Mouse (Mus musculus): Measurements from ENCODE around the gene Ppat.
A peak's percentile ranks its signal among the peaks of the same experiment; 100 is the strongest.
"Not testable (repeated sequence)": the region's sequence is repeated elsewhere in the genome, so short reads cannot be mapped to it uniquely, and the experiment has no call there.

Ppat gene

GRCm38 (mm10) chr5:76941975-76942374 is 9.4 kb downstream of the Ppat start:
- TF ChIP-seq CTCF (conservative IDR thresholded peaks at IDR 0.05; ENCODE audit: low read length) (no peak), POU5F1 (IDR thresholded peaks at IDR 0.05; ENCODE audit: borderline replicate concordance, low read length) (no peak), NANOG (IDR thresholded peaks at IDR 0.05; ENCODE audit: borderline replicate concordance, low read length) (no peak)
- Histone ChIP-seq H3K4me3 (replicated peaks; ENCODE audit: low read length) (no peak overlapping the region), H3K4me1 (replicated peaks; ENCODE audit: low read depth, low read length) (peaks cover 67% of the 10 kb centered on the region)

GRCm38 (mm10) chr5:76939717-76940116 is 11.7 kb downstream of the Ppat start:
- Histone ChIP-seq H3K4me1 (replicated peaks; ENCODE audit: low read depth, low read length) (peaks cover 44% of the 10 kb centered on the region), H3K4me3 (replicated peaks; ENCODE audit: low read length) (no peak overlapping the region), H3K27me3 (ENCODE audit: insufficient read depth, low read length) (no peaks in the 10 kb centered on the region), H3K9me3 (ENCODE audit: low read length) (no peaks in the 10 kb centered on the region), H3K36me3 (ENCODE audit: insufficient read depth, low read length) (peaks cover 37% of the 10 kb centered on the region)
- no peak for TF ChIP-seq CTCF (conservative IDR thresholded peaks at IDR 0.05; ENCODE audit: low read length)

More at GRCm38 (mm10) chr5:76941975-76942374, 9.4 kb downstream of the Ppat start:
- Histone ChIP-seq H3K9me3 (ENCODE audit: low read length) (no peaks in the 10 kb centered on the region), H3K36me3 (ENCODE audit: insufficient read depth, low read length) (peaks cover 55% of the 10 kb centered on the region), H3K27me3 (ENCODE audit: insufficient read depth, low read length) (no peaks in the 10 kb centered on the region)

DNA sequence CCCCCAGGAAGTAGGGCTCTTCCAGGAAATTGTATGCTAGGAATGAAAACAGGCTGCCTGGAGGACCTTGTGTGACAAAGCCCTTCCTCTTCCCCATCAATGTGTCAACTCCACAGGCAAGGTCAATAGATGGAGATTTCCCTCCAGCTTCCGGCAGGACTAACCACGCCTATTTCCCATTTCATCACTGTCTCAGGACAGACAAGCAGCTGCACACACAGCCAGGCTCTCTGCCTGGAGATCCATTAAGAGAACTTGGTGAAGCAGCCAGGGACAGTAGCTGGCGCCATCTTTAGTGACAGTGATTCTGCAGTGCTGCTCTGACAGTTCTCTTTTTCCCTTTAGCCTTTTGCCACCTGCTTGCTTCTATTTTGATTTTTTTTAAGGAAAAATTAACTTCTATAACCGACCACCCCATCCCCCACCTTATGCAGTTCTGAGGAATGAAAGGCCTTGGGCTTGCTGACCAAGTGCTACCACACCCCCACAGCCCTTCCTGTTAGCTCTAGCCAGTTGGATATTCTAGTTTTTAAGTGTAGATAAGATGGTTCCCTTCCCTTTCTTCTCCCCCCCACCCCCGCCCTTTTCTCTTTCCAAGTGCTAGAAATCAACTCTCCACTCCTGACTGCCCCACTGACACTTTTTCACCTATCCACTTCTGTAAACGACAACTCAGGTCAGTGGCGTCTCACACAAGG is 22.0 kb downstream of the Ppat start:
- H3K9me3 ChIP-seq (ENCODE audit: low read length): no peaks in the 10 kb centered on the region
- TF ChIP-seq POU5F1 (IDR thresholded peaks at IDR 0.05; ENCODE audit: borderline replicate concordance, low read length) (no peak), NANOG (IDR thresholded peaks at IDR 0.05; ENCODE audit: borderline replicate concordance, low read length) (no peak), CTCF (conservative IDR thresholded peaks at IDR 0.05; ENCODE audit: low read length) (no peak)
- H3K4me1 ChIP-seq (replicated peaks; ENCODE audit: low read depth, low read length): peaks cover 57% of the 10 kb centered on the region
- peaks cover 43% of the 10 kb centered on the region for H3K36me3 ChIP-seq (ENCODE audit: insufficient read depth, low read length)
- H3K27me3 ChIP-seq (ENCODE audit: insufficient read depth, low read length): no peaks in the 10 kb centered on the region
- H3K4me3 ChIP-seq (replicated peaks; ENCODE audit: low read length): peak overlapping the region; percentile 32; the same call in 1 of the 2 replicates

- TF ChIP-seq POU5F1 (IDR thresholded peaks at IDR 0.05; ENCODE audit: borderline replicate concordance, low read length) (no peak), NANOG (IDR thresholded peaks at IDR 0.05; ENCODE audit: borderline replicate concordance, low read length) (no peak), CTCF (conservative IDR thresholded peaks at IDR 0.05; ENCODE audit: low read length) (no peak)
- Histone ChIP-seq H3K4me1 (replicated peaks; ENCODE audit: low read depth, low read length) (peaks cover 67% of the 10 kb centered on the region), H3K9me3 (ENCODE audit: low read length) (no peaks in the 10 kb centered on the region), H3K36me3 (ENCODE audit: insufficient read depth, low read length) (peaks cover 53% of the 10 kb centered on the region), H3K4me3 (replicated peaks; ENCODE audit: low read length) (no peak overlapping the region), H3K27me3 (ENCODE audit: insufficient read depth, low read length) (no peaks in the 10 kb centered on the region)
Measured at GRCm38 (mm10) chr5:76928124-76928832, 23.1 kb downstream of the Ppat start.

- H3K36me3 ChIP-seq (ENCODE audit: insufficient read depth, low read length): peaks cover 89% of the 10 kb centered on the region
- peaks cover 60% of the 10 kb centered on the region for H3K4me1 ChIP-seq (replicated peaks; ENCODE audit: low read depth, low read length)
- H3K27me3 ChIP-seq (ENCODE audit: insufficient read depth, low read length): no peaks in the 10 kb centered on the region
- H3K9me3 ChIP-seq (ENCODE audit: low read length): no peaks in the 10 kb centered on the region
- TF ChIP-seq CTCF (conservative IDR thresholded peaks at IDR 0.05; ENCODE audit: low read length): no peak
- no peak for TF ChIP-seq NANOG (IDR thresholded peaks at IDR 0.05; ENCODE audit: borderline replicate concordance, low read length)
- TF ChIP-seq POU5F1 (IDR thresholded peaks at IDR 0.05; ENCODE audit: borderline replicate concordance, low read length): no peak
- H3K4me3 ChIP-seq (replicated peaks; ENCODE audit: low read length): no peak overlapping the region
Measured at GRCm38 (mm10) chr5:76924296-76924695, 27.1 kb downstream of the Ppat start.

GRCm38 (mm10) chr5:76923428-76923827 is 27.9 kb downstream of the Ppat start:
- no peak overlapping the region for H3K4me3 ChIP-seq (replicated peaks; ENCODE audit: low read length)
- H3K27me3 ChIP-seq (ENCODE audit: insufficient read depth, low read length): no peaks in the 10 kb centered on the region
- peaks cover 97% of the 10 kb centered on the region for H3K36me3 ChIP-seq (ENCODE audit: insufficient read depth, low read length)
- TF ChIP-seq NANOG (IDR thresholded peaks at IDR 0.05; ENCODE audit: borderline replicate concordance, low read length) (no peak), CTCF (conservative IDR thresholded peaks at IDR 0.05; ENCODE audit: low read length) (no peak), POU5F1 (IDR thresholded peaks at IDR 0.05; ENCODE audit: borderline replicate concordance, low read length) (no peak)
- H3K9me3 ChIP-seq (ENCODE audit: low read length): no peaks in the 10 kb centered on the region
- peaks cover 58% of the 10 kb centered on the region for H3K4me1 ChIP-seq (replicated peaks; ENCODE audit: low read depth, low read length)

DNA sequence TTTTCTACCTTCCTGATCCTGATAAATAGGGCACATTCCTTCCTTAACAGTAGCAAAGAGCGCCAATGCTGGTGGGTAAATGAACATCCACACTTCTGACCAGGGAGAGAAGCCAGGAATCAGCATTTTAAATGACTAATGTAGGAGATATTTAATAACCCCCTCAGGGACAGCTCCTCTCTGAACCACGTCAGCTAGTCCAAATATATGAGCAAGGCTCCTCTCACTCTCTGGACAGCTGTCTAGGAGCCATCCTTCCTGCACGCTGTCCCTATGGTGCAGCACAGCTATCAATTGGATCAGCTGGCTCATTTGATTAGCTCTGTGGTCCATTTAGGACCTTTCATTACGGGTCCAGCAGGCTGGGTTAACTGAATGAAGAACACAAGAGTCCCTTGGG is 28.5 kb downstream of the Ppat start:
- peaks cover 98% of the 10 kb centered on the region for H3K36me3 ChIP-seq (ENCODE audit: insufficient read depth, low read length)
- H3K4me3 ChIP-seq (replicated peaks; ENCODE audit: low read length): no peak overlapping the region
- no peaks in the 10 kb centered on the region for H3K27me3 ChIP-seq (ENCODE audit: insufficient read depth, low read length)
- TF ChIP-seq NANOG (IDR thresholded peaks at IDR 0.05; ENCODE audit: borderline replicate concordance, low read length) (no peak), POU5F1 (IDR thresholded peaks at IDR 0.05; ENCODE audit: borderline replicate concordance, low read length) (no peak), CTCF (conservative IDR thresholded peaks at IDR 0.05; ENCODE audit: low read length) (no peak)
- H3K9me3 ChIP-seq (ENCODE audit: low read length): no peaks in the 10 kb centered on the region
- peaks cover 58% of the 10 kb centered on the region for H3K4me1 ChIP-seq (replicated peaks; ENCODE audit: low read depth, low read length)

DNA sequence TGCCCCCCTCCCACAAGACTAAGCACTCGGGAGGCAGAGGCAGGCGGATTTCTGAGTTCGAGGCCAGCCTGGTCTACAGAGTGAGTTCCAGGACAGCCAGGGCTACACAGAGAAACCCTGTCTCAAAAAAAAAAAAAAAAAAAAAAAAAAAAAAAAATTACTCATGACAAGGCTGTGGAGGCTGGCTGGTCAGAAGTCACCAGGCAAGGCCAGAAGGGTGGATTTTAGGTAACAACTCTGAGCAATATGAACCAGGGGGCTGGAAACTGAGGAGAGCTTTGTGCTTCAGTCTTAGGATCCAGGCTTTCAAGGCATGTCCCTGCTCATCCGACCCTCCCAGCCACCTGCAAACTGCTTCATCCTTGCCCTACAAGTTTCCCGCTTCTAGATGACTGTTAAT is 38.9 kb downstream of the Ppat start:
- H3K4me3 ChIP-seq (replicated peaks; ENCODE audit: low read length); H3K27me3 ChIP-seq (ENCODE audit: insufficient read depth, low read length): not testable (repeated sequence)
- H3K4me1 ChIP-seq (replicated peaks; ENCODE audit: low read depth, low read length): peaks cover 66% of the 10 kb centered on the region

DNA sequence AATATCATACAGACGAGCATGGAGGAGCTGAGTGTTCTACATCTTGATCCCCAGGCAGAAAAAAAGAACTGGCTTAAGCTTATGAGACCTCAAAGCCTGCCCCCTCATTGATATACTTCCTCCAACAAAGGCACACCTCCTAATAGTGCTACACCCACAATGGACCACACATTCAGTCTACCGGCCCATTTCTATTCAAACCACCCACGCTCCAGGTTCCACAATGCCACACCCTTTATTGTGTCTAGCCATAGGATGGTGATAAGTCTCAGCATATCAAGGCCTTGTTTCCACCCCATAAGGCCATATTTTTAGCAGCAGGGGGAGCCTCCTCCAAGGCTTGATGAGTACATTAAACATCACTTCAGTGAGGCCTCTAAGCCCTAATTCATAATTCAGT is 40.6 kb downstream of the Ppat start:
- H3K36me3 ChIP-seq (ENCODE audit: insufficient read depth, low read length): peaks cover 33% of the 10 kb centered on the region
- peaks cover 78% of the 10 kb centered on the region for H3K4me1 ChIP-seq (replicated peaks; ENCODE audit: low read depth, low read length)
- H3K4me3 ChIP-seq (replicated peaks; ENCODE audit: low read length): peak overlapping the region; percentile 32; the same call in 1 of the 2 replicates
- no peaks in the 10 kb centered on the region for H3K9me3 ChIP-seq (ENCODE audit: low read length)
- no peak for TF ChIP-seq CTCF (conservative IDR thresholded peaks at IDR 0.05; ENCODE audit: low read length)
- no peak for TF ChIP-seq NANOG (IDR thresholded peaks at IDR 0.05; ENCODE audit: borderline replicate concordance, low read length)
- no peak for TF ChIP-seq POU5F1 (IDR thresholded peaks at IDR 0.05; ENCODE audit: borderline replicate concordance, low read length)
- no peaks in the 10 kb centered on the region for H3K27me3 ChIP-seq (ENCODE audit: insufficient read depth, low read length)

More for the DNA sequence above, 38.9 kb downstream of the Ppat start:
- H3K36me3 ChIP-seq (ENCODE audit: insufficient read depth, low read length): peaks cover 48% of the 10 kb centered on the region
- not testable (repeated sequence) for H3K9me3 ChIP-seq (ENCODE audit: low read length)
